Mouse (Mus musculus) limb, embryonic 14.5 days (tissue): ENCODE data around the gene Tas1r2. TPM values are rescaled to one million over a fixed set of nuclear protein-coding genes. Genes with fewer than 3 reads are reported as not detected.
A peak's percentile ranks its signal among the peaks of the same experiment; 100 is the strongest.

Source experiments
- ATAC-seq: fragments of 200-750 bp; cut with Nextera tagmentation; 2 replicates; pipeline ENCODE4 v1.8.0; 2017; ENCODE audit warnings: low read depth, moderate number of reproducible peaks, moderate TSS enrichment; ENCODE audit not compliant: low FRiP score
- DNase-seq: peaks from one replicate; pipeline ENCODE4 v3.0.0-alpha.2; 2015; ENCODE audit warnings: low spot score
- H3K27ac ChIP-seq: fragments of 300-500 bp; sonication (generic); replicated peaks from 2 replicates; pipeline ENCODE4 v1.5.1; 2014; ENCODE audit warnings: low read depth, mild to moderate bottlenecking, low read length, moderate library complexity, mixed read lengths
- H3K27me3 ChIP-seq: fragments of 300-500 bp; sonication (generic); 2 replicates; pipeline ENCODE4 v1.6.1; 2014; ENCODE audit warnings: low read length, mixed read lengths; ENCODE audit not compliant: control insufficient read depth, insufficient read depth
- H3K36me3 ChIP-seq: fragments of 300-500 bp; sonication (generic); 2 replicates; pipeline ENCODE4 v1.6.1; 2014; ENCODE audit warnings: mild to moderate bottlenecking, low read length, moderate library complexity, mixed read lengths; ENCODE audit not compliant: control insufficient read depth, insufficient read depth
- H3K4me1 ChIP-seq: fragments of 300-500 bp; sonication (generic); 2 replicates; pipeline ENCODE4 v1.6.1; 2014; ENCODE audit warnings: antibody characterized with exemption, low read length, mixed read lengths; ENCODE audit not compliant: control insufficient read depth, insufficient read depth
- H3K4me2 ChIP-seq: fragments of 300-500 bp; sonication (generic); replicated peaks from 2 replicates; pipeline ENCODE4 v1.6.1; 2014; ENCODE audit warnings: low read depth, mild to moderate bottlenecking, low read length, moderate library complexity; ENCODE audit not compliant: severe bottlenecking
- H3K4me3 ChIP-seq: fragments of 300-500 bp; sonication (generic); replicated peaks from 2 replicates; pipeline ENCODE4 v1.5.1; 2014; ENCODE audit warnings: low read length
- H3K9ac ChIP-seq: fragments of 300-500 bp; sonication (generic); 2 replicates; pipeline ENCODE4 v1.6.1; 2014; ENCODE audit warnings: mild to moderate bottlenecking, low read depth, low read length, moderate library complexity; ENCODE audit not compliant: severe bottlenecking
- H3K9me3 ChIP-seq: fragments of 300-500 bp; sonication (generic); 2 replicates; pipeline ENCODE4 v1.6.1; 2016; ENCODE audit warnings: low read length; ENCODE audit not compliant: control insufficient read depth
- POLR2A ChIP-seq: fragments of 200-500 bp; IDR thresholded peaks from 2 replicates; pipeline ENCODE4 v1.8.0; 2012; ENCODE audit warnings: inconsistent platforms, mild to moderate bottlenecking, moderate library complexity, borderline replicate concordance; ENCODE audit not compliant: insufficient read depth, insufficient read length; ENCODE audit errors: extremely low read depth
- WGBS: fragments of 180-500 bp; shearing (Covaris S2); extraction: QIAGEN DNeasy Blood & Tissue Kit; methylation state at CpG from one replicate; pipeline ENCODE4 v1.1.7; 2014; 5-methylcytosine and 5-hydroxymethylcytosine counted together
- polyA plus RNA-seq, 2 experiments: library from polyadenylated mRNA; depleted of rRNA in 1 of 2; stranded (reverse) in 1 of 2; unstranded in 1 of 2; fragments of >200 nt; fragmentation: Nextera tagmentation in 1 of 2; extraction: Ambion mirVana in 1 of 2; gene quantifications; 2 replicates each; pipeline versions ENCODE4 v1.2.1 to v1.2.3; 2012 to 2014

Gene Tas1r2
- 0.04 and 0.05 TPM in 2 replicates for polyA plus RNA-seq (2012; rRNA removed)
- not detected in 2 replicates for polyA plus RNA-seq (2014; fragmentation: Nextera tagmentation; extraction: Ambion mirVana)

DNA sequence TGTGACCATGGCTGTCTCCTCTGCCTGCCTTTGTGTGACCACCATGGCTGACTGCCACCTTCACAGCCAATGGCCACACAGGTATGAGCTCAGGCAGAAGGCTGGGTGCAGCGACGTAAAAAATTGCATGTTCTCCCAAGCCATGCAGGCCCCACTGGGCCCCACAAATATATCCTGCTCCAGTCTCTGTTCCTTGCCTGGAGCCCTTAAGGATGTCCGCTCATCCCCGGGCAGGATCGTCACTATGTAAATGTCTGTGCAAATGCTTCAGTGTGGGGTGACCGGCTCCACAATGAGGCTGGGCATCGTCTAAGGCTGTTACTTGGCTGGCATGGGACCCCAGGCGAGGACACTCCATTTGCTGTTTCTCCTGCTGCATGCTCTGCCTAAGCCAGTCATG is at the start of gene Tas1r2:
Gene Tas1r2, plus strand, starts transcription at position 301 of the 400 bp plus-strand sequence.
- Histone ChIP-seq H3K4me1 (no peaks in the 10 kb centered on the region), H3K27ac (no peak within 1 kb of the TSS), H3K4me2 (no peak within 1 kb of the TSS), H3K9ac (no peak within 1 kb of the TSS), H3K9me3 (no peaks in the 10 kb centered on the region), H3K27me3 (no peaks in the 10 kb centered on the region), H3K36me3 (no peaks in the 10 kb centered on the region), H3K4me3 (no peak within 1 kb of the TSS)
- DNase-seq (no peak), ATAC-seq (no peak)
- TF ChIP-seq POLR2A, result no peak
- 82% methylated on average over 8 of the region's 8 CpGs for WGBS

DNA sequence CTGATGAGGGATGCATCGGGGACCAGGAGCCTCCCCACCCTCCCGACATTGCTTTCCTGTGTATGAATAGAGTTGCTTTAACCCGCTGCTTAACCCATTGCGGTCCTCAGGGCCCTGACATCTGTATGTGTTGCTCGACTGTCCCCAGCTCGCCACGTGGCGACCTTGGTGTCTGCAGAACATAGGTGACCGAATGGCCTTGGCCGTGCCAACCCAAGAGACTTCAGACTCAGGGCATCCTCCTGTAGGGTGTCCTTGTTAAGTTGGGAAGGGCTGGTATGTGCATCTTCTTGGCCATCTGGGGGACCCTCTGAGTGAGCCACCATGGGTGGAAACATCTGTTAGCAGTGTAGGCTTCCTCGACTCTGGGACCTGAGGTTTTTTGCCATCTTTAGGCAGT is 48.1 kb upstream of the Tas1r2 start:
- no peak for TF ChIP-seq POLR2A
- DNase-seq (no peak), ATAC-seq (no peak)
- no peak overlapping the region for H3K4me2 ChIP-seq
- peaks cover 37% of the 10 kb centered on the region for H3K36me3 ChIP-seq
- H3K4me1 ChIP-seq, result peaks cover 12% of the 10 kb centered on the region
- 88% methylated on average over 11 of the region's 11 CpGs for WGBS
- H3K27me3 ChIP-seq, result no peaks in the 10 kb centered on the region
- H3K4me3 ChIP-seq, result no peak overlapping the region
- H3K27ac ChIP-seq, result no peak overlapping the region
- no peak overlapping the region for H3K9ac ChIP-seq
- H3K9me3 ChIP-seq, result no peaks in the 10 kb centered on the region

DNA sequence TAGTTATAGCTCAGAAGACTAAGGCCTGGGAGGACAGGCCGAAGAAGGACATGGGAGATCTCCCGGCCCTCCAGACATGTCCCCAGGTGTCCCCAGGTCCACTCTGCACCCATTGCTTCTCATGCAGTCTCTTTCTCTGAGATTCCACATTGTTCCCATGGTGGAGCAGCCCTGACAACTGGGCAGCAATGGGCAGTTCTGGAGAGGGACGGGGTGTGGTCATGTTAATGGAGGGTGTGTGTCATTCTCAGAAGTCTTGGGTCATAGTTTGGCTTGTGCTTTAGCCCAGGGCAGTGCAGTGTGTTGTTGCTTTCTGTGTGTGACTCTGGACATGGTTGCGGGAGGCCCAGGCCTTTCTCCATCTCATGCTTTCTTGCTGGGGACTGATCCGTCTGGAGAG is 46.6 kb upstream of the Tas1r2 start:
- Histone ChIP-seq H3K9ac (no peak overlapping the region), H3K27ac (no peak overlapping the region), H3K4me1 (peaks cover 8% of the 10 kb centered on the region), H3K9me3 (no peaks in the 10 kb centered on the region), H3K36me3 (peaks cover 37% of the 10 kb centered on the region), H3K4me2 (no peak overlapping the region), H3K27me3 (no peaks in the 10 kb centered on the region), H3K4me3 (no peak overlapping the region)
- TF ChIP-seq POLR2A, result no peak
- DNase-seq, result no peak
- WGBS, result 94% methylated on average over 5 of the region's 5 CpGs
- no peak for ATAC-seq

GRCm38 (mm10) chr4:139608975-139609374 is 44.4 kb upstream of the Tas1r2 start:
- 72% methylated on average over 4 of the region's 4 CpGs for WGBS
- Histone ChIP-seq H3K27ac (no peak overlapping the region), H3K4me3 (no peak overlapping the region), H3K4me2 (no peak overlapping the region), H3K36me3 (peaks cover 46% of the 10 kb centered on the region), H3K9me3 (no peaks in the 10 kb centered on the region), H3K27me3 (no peaks in the 10 kb centered on the region), H3K4me1 (no peaks in the 10 kb centered on the region; the same call in 1 of the 2 replicates), H3K9ac (no peak overlapping the region)
- no peak for DNase-seq
- ATAC-seq, result no peak
- no peak for TF ChIP-seq POLR2A

- WGBS, result 58% methylated on average over 6 of the region's 6 CpGs
- H3K27ac ChIP-seq, result no peak overlapping the region
- H3K9me3 ChIP-seq, result no peaks in the 10 kb centered on the region
- no peaks in the 10 kb centered on the region; the same call in 1 of the 2 replicates for H3K4me1 ChIP-seq
- H3K36me3 ChIP-seq, result peaks cover 53% of the 10 kb centered on the region
- no peak overlapping the region; the same call in 1 of the 2 replicates for H3K4me2 ChIP-seq
- ATAC-seq, result no peak
- H3K9ac ChIP-seq, result peak overlapping the region; percentile 21; the same call in 1 of the 2 replicates
- H3K4me3 ChIP-seq, result no peak overlapping the region
- H3K27me3 ChIP-seq, result no peaks in the 10 kb centered on the region
- no peak for TF ChIP-seq POLR2A
- no peak for DNase-seq
These were observed 42.4 kb upstream of the Tas1r2 start for GRCm38 (mm10) chr4:139610954-139611353.
